Mouse (Mus musculus) ES-Bruce4 (cell line): Measurements from ENCODE around the gene Wrnip1.

Experiments used
- CTCF ChIP-seq: IDR thresholded peaks from one replicate; pipeline ENCODE4 v1.8.1; 2011; ENCODE audit warnings: low read depth, low read length
- POLR2A ChIP-seq: IDR thresholded peaks from one replicate; pipeline ENCODE4 v1.8.1; 2011; ENCODE audit warnings: low read length; ENCODE audit not compliant: insufficient read depth

DNA sequence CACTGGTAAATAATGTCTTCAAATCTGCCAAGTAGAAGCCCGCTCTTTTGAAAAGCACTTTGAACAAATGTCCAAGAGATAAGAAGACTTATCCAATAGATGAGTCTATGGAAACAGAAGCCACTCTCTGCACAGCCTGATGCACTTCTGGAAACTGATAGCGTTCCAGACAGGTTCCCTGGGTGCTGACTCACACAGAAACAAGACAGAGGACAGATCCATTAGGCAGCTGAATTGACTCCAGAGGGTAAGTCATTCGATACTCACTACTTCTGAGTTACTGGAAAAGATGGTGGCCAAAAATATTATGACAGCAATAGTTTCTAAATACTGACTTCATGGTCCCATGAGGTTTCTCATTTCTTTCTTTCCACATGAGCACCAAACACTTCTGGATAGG lies 59.0 kb downstream of the Wrnip1 start:
- no peak for TF ChIP-seq CTCF
- TF ChIP-seq POLR2A = no peak
